Mouse (Mus musculus): Measurements from ENCODE around the gene Hsf4.
"Not testable (repeated sequence)": the region's sequence is repeated elsewhere in the genome, so short reads cannot be mapped to it uniquely, and the experiment has no call there.

Hsf4 gene

GRCm38 (mm10) chr8:105269461-105269947 lies at the start of gene Hsf4:
Gene Hsf4, plus strand, starts transcription at chr8:105269801.
- DNase-seq (ENCODE audit: low spot score in 2 of 2), result peak; percentile 41 to 54

- DNase-seq (ENCODE audit: low spot score in 2 of 2), result no peak
These were observed 45.8 kb upstream of the Hsf4 start for GRCm38 (mm10) chr8:105223850-105224249.

- peak; percentile 94 to 95 for DNase-seq (ENCODE audit: low spot score in 2 of 2)
These were observed 45.0 kb upstream of the Hsf4 start, which contains the start of gene D230025D16Rik for GRCm38 (mm10) chr8:105224413-105225271. Gene D230025D16Rik, plus strand, starts transcription at chr8:105225145.

GRCm38 (mm10) chr8:105225272-105225593 lies 44.4 kb upstream of the Hsf4 start:
- no peak for DNase-seq (ENCODE audit: low spot score in 2 of 2)

- no peak for DNase-seq (ENCODE audit: low spot score in 2 of 2)
These were observed 43.7 kb upstream of the Hsf4 start for GRCm38 (mm10) chr8:105225917-105226316.

DNA sequence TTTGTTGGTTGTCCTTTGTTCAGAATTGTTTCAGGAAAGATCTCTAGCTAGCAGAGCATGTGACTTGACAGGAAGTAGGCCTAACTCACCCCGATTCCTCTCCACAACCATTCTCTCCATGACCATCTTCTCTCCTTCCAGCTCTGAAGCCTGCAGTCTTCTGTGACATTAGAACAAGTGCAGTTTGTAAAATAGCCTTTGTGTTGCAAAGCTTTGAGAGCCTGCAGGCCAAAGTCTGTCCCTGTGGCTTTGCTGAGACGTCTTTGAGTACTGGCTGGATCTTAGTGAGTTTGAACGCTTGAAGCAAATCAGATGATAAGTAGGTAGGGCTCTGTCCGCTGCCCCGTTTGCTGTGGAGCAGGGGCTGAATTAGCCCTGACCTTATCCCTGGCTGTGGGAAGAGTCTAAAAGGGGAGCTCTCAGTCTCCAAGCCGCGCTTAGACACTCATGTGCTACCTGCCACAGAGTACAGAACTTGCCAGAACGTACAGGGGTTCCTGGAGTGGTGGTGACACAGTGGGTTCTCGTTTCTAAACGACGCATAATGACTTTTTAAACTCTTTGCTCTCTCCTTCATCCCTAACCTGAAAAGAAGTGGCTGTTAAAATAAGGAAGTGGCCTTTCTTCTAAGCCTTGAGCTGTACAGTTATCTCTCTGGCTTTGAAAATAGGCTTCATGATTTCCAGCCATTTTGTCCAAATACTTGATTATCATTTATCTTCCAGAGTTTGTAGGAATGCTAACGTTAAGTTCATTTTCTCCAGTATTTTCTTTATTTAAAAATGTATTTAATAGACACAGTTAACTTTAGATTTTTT lies 37.9 kb upstream of the Hsf4 start:
- no peak for DNase-seq (ENCODE audit: low spot score in 2 of 2)

- DNase-seq (ENCODE audit: low spot score in 2 of 2), result not testable (repeated sequence)
These were observed 37.3 kb upstream of the Hsf4 start for GRCm38 (mm10) chr8:105232321-105232693.

DNA sequence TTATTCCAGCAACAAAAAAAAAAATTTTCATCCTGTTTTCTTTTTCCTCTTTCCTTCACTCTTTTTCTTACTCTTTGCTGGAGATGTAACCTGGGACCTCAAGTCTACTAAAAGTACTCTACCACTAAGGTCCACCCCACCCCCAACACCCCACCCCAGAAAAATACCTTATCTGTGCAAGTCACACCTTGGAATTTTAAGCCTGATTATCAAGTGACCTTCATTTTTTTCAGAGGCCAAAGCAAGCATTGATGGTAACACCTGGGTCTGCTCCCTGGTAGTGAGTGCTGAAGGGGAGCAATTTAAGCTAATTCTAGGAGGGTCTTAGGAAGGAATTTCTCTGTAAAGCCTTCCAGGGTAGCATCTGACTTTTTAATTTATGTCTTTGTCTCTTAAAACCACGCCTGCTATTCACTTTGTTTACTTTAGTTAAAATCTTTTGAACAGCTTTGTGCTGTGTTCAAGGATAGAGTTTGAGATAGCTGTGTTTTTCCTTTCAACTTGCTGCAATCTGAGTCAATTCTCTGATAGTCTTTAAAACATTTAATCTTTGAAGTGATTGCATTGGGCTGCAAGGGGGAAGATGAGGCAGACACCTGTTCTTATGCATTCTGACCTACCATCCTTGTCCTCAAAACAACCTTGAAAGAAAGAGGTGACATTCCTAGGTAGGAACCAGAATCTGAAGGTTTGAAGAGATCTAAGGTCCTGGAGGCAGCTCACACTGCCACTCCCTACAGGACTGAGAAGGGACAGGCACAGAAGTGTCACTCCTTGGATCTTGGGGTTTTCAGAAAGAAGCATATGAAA lies 36.3 kb upstream of the Hsf4 start:
- DNase-seq (ENCODE audit: low spot score in 2 of 2), result no peak

- no peak for DNase-seq (ENCODE audit: low spot score in 2 of 2)
These were observed 34.4 kb upstream of the Hsf4 start for GRCm38 (mm10) chr8:105235206-105235605.

DNA sequence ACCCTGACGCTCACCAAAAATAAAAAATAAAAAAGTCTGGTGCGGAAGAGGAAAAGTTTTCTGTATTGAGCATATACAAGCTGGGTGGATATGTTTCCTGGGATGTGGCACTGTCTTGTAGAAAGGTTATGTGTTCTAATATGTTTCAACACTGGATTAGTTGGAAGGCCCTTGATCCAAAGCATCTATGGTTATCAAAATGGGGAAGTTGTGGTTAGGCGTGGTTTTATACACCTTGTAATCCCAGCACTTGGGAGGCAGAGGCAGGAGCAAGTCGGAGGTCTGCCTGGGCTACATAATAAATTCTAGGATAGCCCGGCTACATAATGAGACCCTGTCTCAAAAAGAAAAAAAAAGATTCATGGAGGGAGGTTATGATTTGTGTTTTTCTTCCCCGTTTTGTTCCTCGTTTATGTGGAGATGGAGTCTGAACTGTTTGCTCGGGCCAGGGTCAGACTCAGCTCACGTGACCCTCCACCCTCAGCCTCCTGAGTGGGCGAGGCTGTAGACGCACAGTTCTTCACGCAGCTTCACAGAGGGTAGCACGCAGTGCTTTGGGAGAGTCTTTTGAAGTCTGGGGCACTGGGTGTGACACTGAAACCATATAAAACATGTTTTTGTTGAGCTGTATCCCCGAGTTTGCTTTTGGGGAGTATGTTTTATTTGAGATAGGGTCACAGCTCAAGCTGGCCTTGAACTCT lies 32.0 kb upstream of the Hsf4 start:
- DNase-seq (ENCODE audit: low spot score in 2 of 2), result no peak

DNA sequence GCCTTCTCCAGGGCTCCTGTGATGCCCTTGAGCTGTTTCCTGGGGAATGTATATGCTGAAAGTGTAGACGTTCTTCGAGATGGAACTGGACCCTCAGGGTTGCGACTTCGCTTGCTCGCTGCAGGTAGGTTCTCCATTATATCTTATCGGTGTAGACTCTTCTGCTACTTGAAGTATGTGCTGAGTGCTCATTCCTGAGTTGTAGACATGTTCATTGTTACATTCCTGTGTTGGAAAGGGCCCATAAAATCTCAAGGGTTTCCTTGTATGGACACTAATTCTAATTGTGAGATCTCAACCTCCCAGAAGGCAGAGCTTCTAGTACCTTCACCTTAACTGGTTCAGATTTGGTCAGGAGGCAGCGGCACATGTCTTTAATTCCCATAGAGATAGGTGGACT lies 28.6 kb upstream of the Hsf4 start:
- no peak for DNase-seq (ENCODE audit: low spot score in 2 of 2)

- no peak for DNase-seq (ENCODE audit: low spot score in 2 of 2)
These were observed 17.6 kb upstream of the Hsf4 start for GRCm38 (mm10) chr8:105251954-105252353.

- no peak for DNase-seq (ENCODE audit: low spot score in 2 of 2)
These were observed 16.7 kb upstream of the Hsf4 start for GRCm38 (mm10) chr8:105252680-105253537.

GRCm38 (mm10) chr8:105253766-105254151 lies 15.8 kb upstream of the Hsf4 start:
- no peak for DNase-seq (ENCODE audit: low spot score in 2 of 2)

GRCm38 (mm10) chr8:105254152-105254965 lies 15.2 kb upstream of the Hsf4 start:
- DNase-seq (ENCODE audit: low spot score in 2 of 2), result peak; percentile 83 to 90

- no peak for DNase-seq (ENCODE audit: low spot score in 2 of 2)
These were observed 14.6 kb upstream of the Hsf4 start, which contains the start of gene B3gnt9 for GRCm38 (mm10) chr8:105254966-105255350. Gene B3gnt9, minus strand, starts transcription at chr8:105255153.

- DNase-seq (ENCODE audit: low spot score in 2 of 2), result no peak
These were observed 12.1 kb upstream of the Hsf4 start for GRCm38 (mm10) chr8:105257318-105258114.

GRCm38 (mm10) chr8:105258911-105259720 lies 10.5 kb upstream of the Hsf4 start:
- DNase-seq (ENCODE audit: low spot score in 2 of 2), result peak in 1 of 2 experiments; percentile 46

Data from frontal cortex, postnatal 36 days (tissue).